Mouse (Mus musculus) ES-CJ7 (cell line): ENCODE results near the gene Ankrd61.

ENCODE experiments used
- DNase-seq: peaks from one replicate; pipeline ENCODE4 v3.0.0; 2011; ENCODE audit warnings: low read depth, low spot score

Ankrd61 gene

DNA sequence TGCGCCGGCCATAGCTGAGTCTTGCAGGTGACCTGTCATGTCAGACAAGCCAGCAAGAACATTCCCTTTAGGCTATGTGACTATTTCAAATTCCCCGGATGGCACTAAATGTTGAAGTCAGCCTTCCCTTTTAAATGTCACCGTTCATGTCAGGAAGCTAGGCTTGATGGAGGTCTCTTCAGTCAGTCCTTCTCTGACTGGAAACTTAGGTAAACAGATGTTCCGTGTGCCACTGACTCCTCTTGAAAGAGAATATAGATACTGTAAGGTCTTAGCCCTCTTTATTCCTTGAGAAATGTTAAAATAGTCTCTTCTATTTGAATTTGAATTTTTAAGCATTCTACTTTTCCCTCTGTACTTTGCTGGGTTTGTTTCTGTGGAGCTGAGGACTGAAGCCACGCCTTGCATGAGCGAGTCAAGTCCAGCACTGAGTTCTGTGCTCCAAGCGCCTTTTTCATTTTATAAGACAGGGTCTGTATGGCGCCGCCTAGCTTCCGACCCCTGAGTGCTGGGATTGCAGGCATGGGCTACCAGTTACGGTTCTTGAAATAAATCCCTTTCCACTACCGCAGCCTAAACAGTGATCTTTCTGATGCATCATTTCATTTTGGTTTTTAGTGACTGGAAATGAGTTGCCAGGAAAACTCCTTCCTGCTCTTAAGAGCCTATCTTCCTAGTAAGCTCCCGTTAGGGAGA, at the start of gene Ankrd61:
Gene Ankrd61 (minus strand): TSS at position 51 of the 696 bp plus-strand sequence.
- peak; percentile 19 for DNase-seq

DNA sequence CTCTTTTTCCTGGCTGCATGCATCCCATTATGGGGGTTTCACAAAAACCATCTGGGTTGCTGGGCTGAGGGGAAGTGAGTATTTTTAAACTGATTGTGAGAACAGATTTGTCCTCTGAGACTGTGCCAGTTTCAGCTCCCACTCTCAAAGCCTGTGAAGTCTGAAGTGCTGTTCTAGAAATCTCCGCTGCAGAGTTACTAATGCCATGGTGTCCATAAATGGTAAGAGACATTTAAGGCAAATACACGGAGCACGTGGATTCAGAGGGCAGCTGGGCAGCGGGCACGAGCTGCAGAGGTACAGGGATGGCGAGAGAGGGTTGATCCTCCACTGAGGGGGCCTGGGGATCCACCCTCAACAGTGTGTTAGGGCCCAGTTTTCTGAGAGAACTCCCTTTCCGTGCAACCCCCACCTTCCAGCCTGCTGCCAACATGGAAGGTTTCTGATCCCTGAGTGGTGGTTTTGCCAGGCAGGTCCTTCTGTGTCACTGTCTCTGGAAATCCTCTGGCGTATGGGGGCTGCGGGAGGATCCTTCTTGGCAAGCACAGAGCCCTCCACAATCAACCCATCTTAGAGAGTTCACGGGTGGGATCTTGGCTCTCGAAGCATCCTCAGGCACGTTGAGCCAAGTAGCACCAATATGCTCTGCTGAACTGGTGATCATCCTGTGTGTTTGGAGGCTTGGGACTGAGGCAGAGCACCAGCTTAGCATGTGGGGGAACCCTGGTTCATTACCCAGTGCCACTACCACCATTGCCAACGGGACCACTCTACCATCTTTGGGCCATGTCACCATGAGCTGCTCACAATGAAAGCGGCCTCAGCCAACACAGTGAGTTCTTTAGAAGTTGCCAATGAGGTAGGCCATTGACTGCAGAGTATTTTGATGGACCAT, 46.0 kb upstream of the Ankrd61 start:
- DNase-seq = no peak

DNA sequence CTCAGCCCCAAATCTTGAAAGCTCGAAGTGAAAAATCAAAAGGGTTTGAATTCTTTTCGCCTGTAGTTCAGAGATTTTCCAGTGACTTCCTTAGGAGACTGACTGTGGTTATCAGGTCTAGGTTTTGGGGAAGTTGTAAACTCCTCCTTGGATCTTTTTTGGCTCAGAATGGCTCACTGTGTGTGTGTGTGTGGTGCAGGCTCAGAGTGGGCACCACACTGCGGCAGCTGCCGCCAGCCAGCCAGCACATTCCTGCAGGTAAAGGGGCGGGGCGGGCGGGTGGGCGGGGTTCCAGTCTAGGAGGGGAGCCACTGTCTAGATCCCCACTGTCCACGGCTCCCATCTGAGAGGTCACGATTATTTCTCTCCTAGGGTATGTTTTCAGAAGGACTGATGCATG, 44.1 kb upstream of the Ankrd61 start:
- DNase-seq = no peak

DNA sequence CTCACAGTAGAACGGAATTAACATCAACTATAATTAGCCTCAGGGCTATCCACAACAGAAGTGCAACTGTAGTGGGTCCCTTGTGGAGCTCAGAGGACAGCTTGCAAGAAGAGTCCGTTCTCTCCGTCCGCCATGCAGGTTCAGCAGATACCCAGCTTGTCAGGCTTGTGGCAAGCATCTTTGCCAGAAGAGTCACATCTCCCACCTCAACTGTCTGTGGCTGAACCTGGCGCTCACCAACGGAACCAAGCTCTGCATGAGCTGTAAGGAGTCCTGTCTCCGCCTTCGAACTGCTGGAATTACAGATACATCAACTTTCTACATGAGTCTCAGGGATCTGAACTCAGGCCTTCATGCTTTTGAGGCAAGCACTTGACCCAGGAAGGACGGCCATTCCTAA, 38.7 kb upstream of the Ankrd61 start:
- no peak for DNase-seq

DNA sequence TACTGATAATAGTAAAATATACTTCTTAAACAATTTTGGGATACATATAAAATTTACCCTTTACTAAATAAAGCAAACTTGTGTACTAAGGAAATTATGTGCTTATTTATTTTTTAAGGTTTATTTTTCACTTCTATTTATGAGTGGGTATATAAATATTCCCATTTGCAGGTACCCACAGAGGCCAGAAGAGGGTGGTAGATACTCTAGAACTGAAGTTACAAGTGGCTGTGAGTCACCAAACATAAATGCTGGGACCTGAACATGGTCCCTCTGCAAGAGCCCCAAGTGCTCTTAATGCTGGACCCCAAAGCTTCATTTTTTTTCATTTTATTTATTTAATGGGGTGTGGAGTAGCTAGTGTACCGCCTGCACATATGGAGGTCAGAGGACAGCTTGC, 36.4 kb upstream of the Ankrd61 start:
- DNase-seq = peak; percentile 25

DNA sequence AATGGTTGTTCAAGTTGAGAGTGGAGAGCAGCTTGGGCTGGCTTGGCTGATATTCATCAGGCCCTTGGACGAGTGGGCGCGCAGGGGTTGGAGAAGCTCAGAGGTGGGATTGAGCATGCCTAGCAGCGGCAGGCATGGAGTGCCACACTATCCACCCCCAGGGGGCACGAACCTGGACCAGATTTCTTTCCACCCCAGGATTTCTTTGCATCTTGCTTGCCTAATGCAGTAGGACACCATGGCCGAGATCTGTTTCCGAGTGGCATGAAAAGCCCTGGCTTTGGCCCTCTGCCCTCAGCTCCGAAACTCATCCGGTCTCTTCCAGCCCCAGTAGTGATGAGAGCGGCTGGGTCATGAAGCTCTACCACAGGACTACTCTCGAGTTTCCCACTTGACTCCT, 35.9 kb upstream of the Ankrd61 start:
- no peak for DNase-seq

DNA sequence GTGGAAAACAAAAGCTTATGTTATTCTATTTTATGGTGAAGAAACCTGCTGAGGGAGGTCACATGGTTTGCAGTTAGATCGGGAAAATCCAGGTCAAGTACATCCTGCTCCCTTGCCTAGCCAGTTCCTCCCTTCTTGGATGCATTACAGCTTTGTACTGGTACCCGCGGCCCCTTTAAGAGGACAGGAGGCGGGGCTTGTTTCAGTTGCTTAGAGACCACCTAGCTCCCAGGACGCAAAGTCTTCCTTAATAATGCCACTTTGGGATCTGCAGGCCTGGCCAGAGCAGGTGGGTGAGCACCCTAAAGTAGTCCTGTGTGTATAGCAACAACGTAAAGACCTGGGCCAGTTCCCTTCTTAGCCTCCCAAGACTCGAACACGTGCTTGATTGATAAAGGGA, 35.3 kb upstream of the Ankrd61 start, which contains the start of gene Rsph10b:
Gene Rsph10b (plus strand): TSS at position 205 of the 400 bp plus-strand sequence.
- peak; percentile 59 for DNase-seq

DNA sequence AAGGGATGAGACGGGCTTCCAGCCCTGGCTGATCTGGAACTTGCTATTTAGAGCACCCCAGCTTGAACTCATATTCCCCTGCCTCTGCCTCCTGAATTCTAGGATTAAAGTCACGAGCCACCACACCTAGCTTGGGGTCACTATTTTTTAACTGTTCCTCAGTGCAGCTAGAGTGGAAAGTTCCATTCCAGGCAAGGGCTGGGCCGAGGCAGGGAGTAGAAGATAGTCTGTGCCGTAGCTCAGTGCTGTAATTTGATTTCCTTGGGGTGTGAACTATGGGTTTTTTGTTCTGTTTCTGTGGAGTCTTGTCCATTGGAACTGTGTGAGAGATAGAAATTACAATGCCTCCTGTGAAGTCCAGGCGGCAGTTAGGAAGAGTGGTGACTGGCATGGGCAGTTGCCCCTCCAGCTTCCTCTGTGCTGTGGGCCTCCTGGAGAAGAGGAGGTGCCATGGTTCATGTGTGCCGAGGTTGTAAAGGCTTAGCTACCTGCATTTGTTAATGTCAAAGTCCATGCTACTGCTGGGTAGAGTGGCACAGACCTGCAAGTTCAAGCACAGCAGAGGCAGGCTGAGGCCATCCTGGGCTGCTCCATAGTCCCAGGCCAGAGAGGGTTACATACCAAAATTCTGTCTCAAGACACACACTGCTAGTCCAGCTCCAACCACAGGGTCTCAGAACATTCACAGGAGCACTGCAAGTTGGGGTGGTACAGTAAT, 34.5 kb upstream of the Ankrd61 start:
- DNase-seq = no peak

DNA sequence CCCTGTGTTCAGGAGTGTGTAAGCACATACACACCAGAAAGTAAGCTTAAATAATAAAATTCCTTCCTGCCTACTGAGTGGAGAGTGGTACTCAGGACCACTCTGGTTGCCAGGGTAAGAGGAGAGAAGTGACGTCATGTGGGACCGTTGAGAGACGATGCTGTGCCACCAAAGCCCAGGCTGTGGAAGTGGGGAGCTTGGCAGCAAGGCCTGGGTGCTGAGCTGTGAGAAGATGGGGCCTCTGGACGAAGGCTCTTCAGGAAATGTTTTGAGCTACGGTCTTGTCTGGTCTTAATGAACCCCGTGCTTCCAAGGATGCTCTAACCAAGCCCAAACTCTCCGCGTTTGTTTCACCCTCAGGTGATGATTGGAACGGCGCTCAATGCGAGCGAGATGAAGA, 33.2 kb upstream of the Ankrd61 start:
- DNase-seq = no peak

DNA sequence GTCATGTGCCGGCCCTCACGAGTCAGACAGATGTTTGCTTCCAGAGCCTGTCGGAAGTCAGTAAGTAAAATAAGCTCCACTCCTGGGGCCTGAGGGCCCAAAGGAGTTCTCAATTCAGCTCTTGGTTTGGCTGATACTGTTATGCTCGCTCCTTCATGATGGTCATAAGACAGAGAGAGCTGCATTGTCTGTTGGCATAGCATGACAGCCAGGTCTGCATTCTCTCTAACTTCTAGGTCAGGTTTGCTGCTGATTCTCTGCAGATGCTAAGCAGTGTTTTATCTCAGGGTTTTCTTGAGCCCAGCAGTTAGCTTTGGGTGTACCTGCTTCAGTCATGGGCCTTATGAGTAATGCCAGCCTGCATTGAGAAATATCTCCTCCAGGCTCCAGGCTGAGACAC, 31.8 kb upstream of the Ankrd61 start:
- DNase-seq = no peak

DNA sequence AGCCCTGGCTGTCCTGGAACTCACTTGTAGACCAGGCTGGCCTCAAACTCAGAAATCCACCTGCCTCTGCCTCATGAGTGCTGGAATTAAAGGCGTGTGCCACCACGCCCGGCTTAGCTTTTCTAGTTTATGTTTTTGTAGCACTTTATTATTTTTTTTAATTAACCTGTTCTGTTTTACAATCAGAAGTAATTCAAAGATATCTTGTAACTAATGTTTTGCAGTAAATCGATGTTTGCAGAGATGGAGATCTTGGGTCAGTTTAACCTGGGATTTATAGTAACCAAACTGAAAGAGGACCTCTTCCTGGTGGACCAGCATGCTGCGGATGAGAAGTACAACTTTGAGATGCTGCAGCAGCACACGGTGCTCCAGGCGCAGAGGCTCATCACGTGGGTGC, 30.4 kb upstream of the Ankrd61 start, which contains the start of gene Gm42421:
Gene Gm42421 (plus strand): TSS at position 301 of the 400 bp plus-strand sequence.
- DNase-seq = no peak

DNA sequence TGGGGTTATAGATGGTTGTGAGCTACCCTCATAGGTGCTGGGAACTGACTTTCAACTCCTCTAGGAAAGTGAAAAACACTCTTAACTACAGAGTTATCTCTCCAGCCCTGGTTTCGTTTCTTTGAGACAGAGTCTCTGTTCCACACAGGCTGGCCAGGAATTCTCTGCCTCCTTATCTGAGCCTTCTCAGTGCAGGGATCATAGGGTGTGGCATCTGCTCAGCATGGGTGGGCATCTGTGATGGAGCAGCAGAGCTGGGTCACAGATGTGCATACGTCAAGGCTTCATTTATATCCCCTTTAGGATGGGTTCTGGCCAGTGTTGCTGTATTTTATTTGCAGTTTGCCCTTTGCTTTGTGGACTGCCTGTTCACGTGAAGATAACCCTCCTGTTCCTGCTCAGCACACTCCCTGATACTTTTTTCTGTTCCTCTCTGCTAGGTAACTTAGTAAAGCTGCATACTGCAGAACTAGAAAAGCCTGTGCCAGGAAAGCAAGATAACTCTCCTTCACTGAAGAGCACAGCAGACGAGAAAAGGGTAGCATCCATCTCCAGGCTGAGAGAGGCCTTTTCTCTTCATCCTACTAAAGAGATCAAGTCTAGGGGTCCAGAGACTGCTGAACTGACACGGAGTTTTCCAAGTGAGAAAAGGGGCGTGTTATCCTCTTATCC, 27.4 kb upstream of the Ankrd61 start:
- DNase-seq = no peak

DNA sequence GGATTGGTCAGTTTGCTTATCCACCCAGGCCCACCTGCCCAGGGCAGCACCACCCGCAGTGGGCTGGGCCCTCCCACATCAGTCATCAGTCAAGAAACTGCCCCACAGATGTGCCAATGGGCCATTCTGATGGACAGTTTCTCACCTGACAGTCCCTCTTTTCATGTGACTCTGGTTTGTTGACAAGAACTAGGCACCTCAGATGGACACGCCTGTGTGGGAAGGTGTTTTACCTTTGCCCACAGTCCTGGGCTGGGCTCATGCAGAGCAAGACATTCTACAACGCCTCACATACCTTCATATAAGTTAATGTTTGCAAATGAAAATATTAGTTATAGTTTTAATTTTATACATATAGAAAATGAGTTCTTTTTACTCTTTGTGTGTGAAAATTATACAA, 20.6 kb upstream of the Ankrd61 start:
- no peak for DNase-seq

DNA sequence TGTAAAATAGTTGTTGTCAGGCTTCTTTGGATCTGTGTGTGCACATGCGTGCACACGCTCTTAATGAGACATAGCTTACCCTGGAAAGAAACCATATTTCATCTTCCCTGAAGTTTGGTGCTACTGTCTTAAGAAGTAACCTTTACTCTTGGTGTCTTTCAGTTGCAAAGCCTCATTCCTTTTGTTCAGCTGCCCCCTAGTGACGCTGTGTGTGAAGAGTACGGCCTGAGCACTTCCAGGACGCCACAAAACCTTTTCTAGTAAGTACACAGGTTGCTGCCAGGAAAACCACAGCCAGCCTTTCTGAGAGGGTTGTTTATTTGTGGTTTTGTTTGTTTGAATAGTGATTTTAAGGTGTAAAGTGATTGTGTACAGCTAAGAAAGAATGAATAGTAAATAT, 19.9 kb upstream of the Ankrd61 start:
- DNase-seq = peak; percentile 72

DNA sequence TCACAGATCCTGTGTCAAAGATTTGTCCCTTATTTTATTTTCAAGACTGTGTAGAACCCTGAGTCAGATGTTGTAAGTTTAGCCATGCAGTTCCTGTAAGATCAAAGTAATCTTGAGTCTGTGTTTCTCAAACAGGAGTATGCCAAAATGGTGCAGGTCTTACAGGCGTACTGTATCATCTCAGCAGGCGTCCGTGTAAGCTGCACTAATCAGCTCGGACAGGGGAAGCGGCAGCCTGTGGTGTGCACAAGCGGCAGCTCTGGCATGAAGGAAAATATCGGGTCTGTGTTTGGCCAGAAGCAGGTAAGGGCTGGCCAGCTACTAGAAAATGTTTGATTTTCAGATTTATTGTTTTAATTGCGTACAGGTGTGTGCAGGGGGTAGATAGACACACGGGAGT, 18.7 kb upstream of the Ankrd61 start:
- DNase-seq = no peak

DNA sequence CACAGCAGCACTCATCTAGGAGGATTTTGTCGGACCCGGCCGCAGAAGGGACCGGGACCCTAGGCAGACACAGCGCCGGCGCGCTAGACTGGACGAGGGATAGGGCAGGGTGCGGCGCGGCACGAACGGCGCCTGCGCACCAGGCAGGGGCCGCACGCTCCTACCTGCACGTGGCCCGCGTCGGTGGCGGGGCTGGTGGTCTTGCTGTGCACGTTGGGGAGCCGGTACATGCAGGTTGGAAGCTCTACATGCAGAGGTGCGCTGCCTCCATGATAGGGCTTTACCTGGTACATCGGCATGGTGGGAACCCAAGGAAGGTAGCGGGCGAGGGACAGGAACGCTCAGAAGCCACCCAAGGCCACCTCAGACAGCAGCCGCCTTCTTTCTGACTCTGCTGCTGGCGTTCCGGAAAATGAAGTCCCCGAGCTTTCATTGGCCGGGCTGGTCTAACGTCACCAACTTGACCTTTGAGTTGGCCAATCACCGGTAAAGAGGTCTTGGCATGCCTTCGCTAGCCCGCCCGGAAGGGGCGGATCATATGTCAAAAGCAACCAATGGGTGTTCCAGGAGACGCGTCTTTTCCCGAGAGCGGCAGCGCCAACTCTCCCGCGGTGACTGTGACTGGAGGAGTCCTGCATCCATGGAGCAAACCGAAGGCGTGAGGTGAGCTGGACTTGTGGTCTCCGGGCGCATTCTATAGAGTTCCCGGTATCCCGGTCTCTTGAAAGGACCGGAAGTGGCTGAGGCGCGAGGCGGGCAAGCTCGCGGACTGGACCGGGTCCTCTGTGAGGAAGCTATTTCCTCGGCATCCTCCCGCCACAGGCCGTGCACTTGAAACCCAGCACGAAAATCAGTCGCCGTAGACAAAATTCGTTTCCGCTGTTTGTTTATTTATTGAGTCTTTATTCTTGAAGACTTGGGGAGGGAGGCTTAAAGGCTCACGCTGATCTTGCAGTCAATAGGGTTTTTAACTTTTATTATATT, 12.2 kb upstream of the Ankrd61 start, which contains the start of the genes Aimp2 and Pms2:
Gene Aimp2 (minus strand): TSS at position 431 of the 984 bp plus-strand sequence.
Gene Pms2 (plus strand): TSS at position 548 of the 984 bp plus-strand sequence.
- DNase-seq = peak; percentile 99

DNA sequence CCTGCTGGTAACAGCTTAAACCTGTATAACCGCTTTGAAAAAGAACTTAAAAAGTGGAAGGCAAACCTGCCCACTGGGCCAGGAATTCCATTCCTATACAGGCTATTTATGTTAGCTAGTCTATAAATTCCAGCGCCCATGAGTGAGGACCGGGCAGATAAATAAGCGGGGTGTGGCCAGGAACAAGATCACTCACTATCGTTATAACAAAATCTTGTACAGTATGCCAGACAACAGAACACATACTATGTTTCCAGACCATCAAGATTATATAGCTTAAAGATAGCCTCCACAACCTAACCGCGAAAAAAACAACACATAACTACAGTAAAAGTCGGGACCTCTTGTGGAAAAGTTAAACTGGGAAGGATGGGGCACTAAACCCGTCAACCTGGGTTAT, 11.4 kb upstream of the Ankrd61 start:
- DNase-seq = no peak

DNA sequence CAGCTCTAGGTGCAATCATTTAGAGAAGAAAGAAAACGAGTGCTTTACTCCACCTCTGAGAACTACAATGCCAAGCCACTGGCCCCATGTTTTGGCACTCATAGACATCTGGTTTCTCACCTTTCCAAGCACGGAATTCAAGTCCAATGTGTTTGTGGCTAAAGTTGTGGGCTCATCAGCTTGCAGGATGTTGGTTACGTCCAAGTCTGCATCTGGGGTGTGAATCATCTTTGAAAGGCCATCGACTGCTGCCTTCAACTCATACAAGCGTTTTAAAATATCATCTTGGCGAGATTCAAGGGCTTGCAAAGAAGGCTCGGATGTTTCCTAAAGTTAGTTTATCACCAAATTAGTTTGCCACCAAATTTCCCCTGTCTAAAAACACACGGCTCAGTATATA, 8.9 kb upstream of the Ankrd61 start:
- no peak for DNase-seq

DNA sequence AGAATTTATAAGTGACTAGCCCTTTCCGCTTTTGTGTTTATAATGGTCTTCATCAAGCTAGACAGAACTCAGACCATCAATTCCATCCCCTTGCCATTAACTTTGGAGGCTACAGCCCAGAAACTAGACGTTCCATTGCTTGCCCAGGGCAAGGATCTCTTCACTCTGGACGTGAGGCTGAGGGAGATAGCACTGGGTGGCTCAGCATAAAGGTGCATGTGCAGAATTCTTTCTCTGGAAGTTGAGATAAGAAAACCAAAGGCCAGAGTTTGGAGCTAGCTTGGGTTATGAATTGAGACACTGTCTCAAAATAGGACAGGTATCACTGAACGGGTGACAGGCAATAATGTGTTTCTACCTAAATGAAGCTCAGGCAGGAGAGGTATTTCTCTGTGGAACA, 6.3 kb upstream of the Ankrd61 start:
- DNase-seq = no peak

DNA sequence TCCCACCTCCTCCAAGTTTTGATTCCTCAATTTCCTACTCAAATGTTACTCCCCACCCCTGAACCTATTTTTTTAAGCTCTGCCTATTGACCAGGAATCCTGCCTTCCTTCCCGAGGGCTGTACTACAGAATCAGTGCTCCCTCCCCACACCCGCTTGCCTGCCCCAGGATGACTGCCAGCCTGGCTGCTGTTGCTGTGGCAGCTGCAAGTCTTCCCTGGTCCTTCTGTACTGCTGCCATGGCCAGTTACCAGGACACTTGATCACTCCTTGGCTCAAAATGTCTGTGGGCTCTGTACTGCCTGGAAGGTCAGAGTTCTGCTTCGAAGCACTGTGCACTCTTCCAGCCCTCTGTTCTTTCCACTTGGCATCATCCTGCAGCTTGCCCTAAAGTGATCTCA, 4.6 kb upstream of the Ankrd61 start:
- no peak for DNase-seq
